Mouse (Mus musculus) neural tube, embryonic 11.5 days (tissue): ENCODE data around the gene Fam124a. TPM values are rescaled to one million over a fixed set of nuclear protein-coding genes. Genes with fewer than 3 reads are reported as not detected.

Source experiments
- ATAC-seq: fragments of 200-750 bp; cut with Nextera tagmentation; 2 replicates; pipeline ENCODE4 v1.8.0; 2017; ENCODE audit warnings: moderate number of reproducible peaks, mild to moderate bottlenecking, moderate TSS enrichment, moderate library complexity; ENCODE audit not compliant: insufficient read depth, low FRiP score, low TSS enrichment
- DNase-seq: peaks from one replicate; pipeline ENCODE4 v3.0.0-alpha.2; 2015; ENCODE audit warnings: low spot score
- H3K27ac ChIP-seq: fragments of 300-500 bp; sonication (generic); 2 replicates; pipeline ENCODE4 v1.5.1; 2014; ENCODE audit warnings: low read depth, mild to moderate bottlenecking, low read length
- H3K27me3 ChIP-seq: fragments of 300-500 bp; sonication (generic); 2 replicates; pipeline ENCODE4 v1.6.1; 2014; ENCODE audit warnings: mild to moderate bottlenecking, low read length, mixed read lengths; ENCODE audit not compliant: control insufficient read depth, insufficient read depth
- H3K36me3 ChIP-seq: fragments of 300-500 bp; sonication (generic); 2 replicates; pipeline ENCODE4 v1.6.1; 2014; ENCODE audit warnings: mild to moderate bottlenecking, low read length, moderate library complexity, mixed read lengths; ENCODE audit not compliant: control insufficient read depth, insufficient read depth
- H3K4me1 ChIP-seq: fragments of 300-500 bp; sonication (generic); 2 replicates; pipeline ENCODE4 v1.6.1; 2014; ENCODE audit warnings: low read length, mixed read lengths; ENCODE audit not compliant: control insufficient read depth, insufficient read depth
- H3K4me2 ChIP-seq: fragments of 300-500 bp; sonication (generic); 2 replicates; pipeline ENCODE4 v1.6.1; 2014; ENCODE audit warnings: low read depth, mild to moderate bottlenecking, moderate library complexity
- H3K4me3 ChIP-seq: fragments of 300-500 bp; sonication (generic); 2 replicates; pipeline ENCODE4 v1.5.1; 2014; ENCODE audit warnings: low read depth, low read length
- H3K9ac ChIP-seq: fragments of 300-500 bp; sonication (generic); 2 replicates; pipeline ENCODE4 v1.6.1; 2014; ENCODE audit warnings: mild to moderate bottlenecking, low read length
- H3K9me3 ChIP-seq: fragments of 300-500 bp; sonication (generic); 2 replicates; pipeline ENCODE4 v1.6.1; 2016; ENCODE audit warnings: low read length; ENCODE audit not compliant: control insufficient read depth
- WGBS: fragments of 180-500 bp; shearing (Covaris S2); extraction: QIAGEN DNeasy Blood & Tissue Kit; methylation state at CpG from one replicate; pipeline ENCODE4 v1.1.7; 2014; 5-methylcytosine and 5-hydroxymethylcytosine counted together
- polyA plus RNA-seq: library from polyadenylated mRNA; unstranded; fragments of >200 nt; fragmentation: Nextera tagmentation; extraction: Ambion mirVana; gene quantifications from 2 replicates; pipeline ENCODE4 v1.2.1, GENCODE M21; 2014

Gene Fam124a
- polyA plus RNA-seq, 1 experiment from 2014 or later, result 4.6 TPM

GRCm38 (mm10) chr14:62655996-62656395 is 100.5 kb downstream of the Fam124a start:
- Histone ChIP-seq H3K4me2 (no peak overlapping the region), H3K27ac (no peak overlapping the region), H3K4me1 (no peaks in the 10 kb centered on the region), H3K36me3 (no peaks in the 10 kb centered on the region), H3K4me3 (no peak overlapping the region), H3K9me3 (no peaks in the 10 kb centered on the region), H3K27me3 (no peaks in the 10 kb centered on the region), H3K9ac (no peak overlapping the region)
- DNase-seq, result no peak
- 80% methylated on average over 7 of the region's 7 CpGs for WGBS
- no peak for ATAC-seq

GRCm38 (mm10) chr14:62657469-62657868 is 101.9 kb downstream of the Fam124a start:
- H3K27ac ChIP-seq, result no peak overlapping the region
- H3K4me2 ChIP-seq, result no peak overlapping the region
- H3K9me3 ChIP-seq, result no peaks in the 10 kb centered on the region
- H3K4me1 ChIP-seq, result no peaks in the 10 kb centered on the region
- no peak overlapping the region for H3K9ac ChIP-seq
- H3K27me3 ChIP-seq, result no peaks in the 10 kb centered on the region
- DNase-seq (no peak), ATAC-seq (no peak)
- no peak overlapping the region for H3K4me3 ChIP-seq
- 83% methylated on average over 3 of the region's 3 CpGs for WGBS
- no peaks in the 10 kb centered on the region for H3K36me3 ChIP-seq

Other genes starting within 250 kb of the Fam124a start
- 0.08 and 0.11 TPM in 2 replicates for gene Gucy1b2, start 99.4 kb upstream of the Fam124a start, polyA plus RNA-seq
- gene Gm4131, start 11.2 kb downstream of the Fam124a start, polyA plus RNA-seq, result not detected in 2 replicates
- gene Serpine3, start 107.9 kb downstream of the Fam124a start, polyA plus RNA-seq, result not detected in 2 replicates
- gene Ints6, start 205.4 kb downstream of the Fam124a start, polyA plus RNA-seq, result 27.4 and 30.1 TPM in 2 replicates